Mouse (Mus musculus): Measurements from ENCODE around the gene Sox1. TPM values are rescaled to one million over a fixed set of nuclear protein-coding genes. Genes with fewer than 3 reads are reported as not detected.

Gene Sox1
- total RNA-seq, 2 experiments from 2014 or later: not detected

DNA sequence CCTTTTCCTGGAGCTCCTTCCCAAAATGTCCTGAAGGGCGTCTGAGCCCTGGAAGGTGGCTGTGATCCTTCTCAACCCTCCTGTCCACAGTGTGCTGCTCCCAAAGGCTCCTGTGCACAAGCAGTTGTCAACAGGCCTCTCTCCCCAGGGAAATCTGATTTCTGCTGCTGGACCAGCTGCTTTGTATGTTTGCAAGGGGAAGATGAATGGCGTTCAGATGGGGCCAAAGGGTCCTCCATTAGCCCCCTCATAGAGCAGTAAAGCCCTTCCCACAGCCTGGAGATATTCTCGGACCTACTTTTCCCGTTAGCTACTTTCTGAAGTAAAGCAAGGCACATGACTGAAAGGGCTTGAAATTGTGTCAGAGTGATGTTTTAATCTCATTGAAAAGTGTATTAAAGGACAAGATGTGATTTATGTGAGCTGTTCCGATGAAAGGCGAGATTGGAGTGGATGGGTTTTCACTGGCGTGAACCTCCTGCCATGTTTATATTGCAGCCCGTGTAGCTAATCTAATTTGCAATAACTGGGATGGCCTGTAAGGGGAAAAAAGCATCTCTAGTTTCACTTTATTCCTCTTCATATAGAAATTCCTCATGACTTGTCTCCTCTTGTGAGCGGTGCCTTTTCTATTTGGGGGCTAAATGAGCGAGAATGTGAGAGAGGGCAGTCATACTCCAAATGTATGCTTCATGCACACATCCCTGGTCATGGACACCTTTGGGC is 6.5 kb upstream of the Sox1 start:
- ATAC-seq (replicated peaks; ENCODE audit: poor library complexity): no peak

DNA sequence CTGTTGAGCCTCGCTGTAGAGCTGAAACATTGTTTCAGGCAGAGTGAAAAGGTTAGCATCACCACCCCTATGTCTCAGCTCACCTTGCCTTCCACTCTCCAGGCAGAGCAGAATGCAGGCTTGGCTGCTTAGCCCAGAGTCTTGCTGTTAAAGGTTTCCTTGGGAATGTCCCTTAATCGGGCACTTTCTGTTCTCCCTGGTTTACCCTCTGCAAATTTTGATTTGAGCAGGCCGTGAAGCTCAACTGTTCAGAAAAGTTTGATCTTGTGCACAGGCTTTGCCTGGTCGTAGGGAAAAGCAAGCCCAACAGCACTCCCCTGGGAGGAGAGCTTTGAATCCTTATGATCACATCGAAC is 6.0 kb upstream of the Sox1 start:
- no peak for ATAC-seq (replicated peaks; ENCODE audit: poor library complexity)

DNA sequence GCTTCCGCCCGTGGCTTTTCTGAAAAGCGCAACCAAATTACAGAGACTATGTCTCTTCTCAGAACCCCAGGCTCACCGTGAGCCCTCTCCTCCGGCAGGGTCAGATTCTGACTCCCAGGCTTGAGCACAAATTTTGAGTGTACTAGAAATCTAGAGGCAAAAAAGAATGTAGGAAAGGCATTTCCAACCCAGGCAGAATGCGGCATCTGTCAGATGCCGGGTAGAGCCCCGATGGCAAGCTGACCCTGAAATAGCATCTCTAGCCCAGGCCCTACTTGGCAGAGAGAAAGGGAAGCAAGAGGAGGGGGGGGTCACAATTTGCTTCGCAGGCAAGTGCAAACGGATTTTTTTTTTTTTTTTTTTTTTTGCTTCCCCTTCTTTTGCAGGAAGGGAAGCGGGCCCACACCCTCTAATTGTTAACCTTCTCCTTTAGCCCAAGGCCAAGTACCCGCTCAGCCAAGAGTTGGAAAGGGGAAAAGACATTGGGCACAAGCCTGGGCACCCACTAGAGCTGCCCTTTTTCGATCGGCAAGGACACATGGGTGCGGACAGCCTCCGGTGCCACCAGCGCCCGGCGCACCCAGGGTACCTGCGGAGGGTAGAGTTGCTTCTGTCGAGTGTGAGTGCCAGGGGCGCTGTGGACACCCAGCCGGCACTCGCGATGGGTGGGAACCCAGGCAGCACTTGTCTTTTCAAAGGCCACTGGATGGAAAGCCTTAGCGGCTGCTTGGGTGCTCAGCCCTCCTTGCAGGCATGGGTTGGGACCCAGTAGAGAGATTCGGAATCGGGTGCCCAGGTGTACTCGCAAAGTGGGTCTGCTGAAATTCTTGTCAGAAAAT is 5.1 kb upstream of the Sox1 start:
- ATAC-seq (replicated peaks; ENCODE audit: poor library complexity): no peak

DNA sequence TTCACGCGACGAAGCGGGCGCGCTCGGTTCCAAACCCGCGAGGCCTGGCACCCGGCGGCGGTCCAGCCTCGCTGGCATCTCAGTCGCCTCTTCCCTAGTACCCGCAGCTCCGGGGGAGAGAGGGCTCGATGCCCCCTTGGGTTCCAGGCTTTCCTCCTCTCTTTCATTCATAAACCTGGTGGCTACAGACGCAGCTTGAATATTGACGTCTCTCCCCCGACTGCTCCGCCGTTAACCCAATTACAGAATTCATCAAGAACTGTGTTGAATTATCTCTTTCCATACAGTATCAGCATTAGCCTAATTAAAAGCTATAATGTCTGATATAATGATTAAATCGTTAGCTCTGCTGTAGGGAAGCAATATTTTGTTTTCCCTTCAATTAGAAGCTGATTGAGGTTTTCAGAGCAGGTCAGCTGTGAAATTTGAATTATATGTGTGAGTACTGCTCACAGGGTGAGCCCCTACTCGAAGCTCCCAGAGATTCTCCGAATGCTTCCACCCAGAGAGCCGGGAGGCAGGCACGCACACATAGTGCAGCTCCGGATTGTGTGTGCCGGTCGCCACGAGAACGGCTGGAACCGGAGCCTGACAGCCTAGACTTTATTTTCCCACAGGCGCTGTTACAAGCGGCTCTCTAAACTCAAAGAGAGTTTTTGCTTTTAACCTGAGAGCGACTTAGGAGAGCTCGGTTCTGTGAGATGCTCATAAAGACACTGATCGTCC is 4.3 kb upstream of the Sox1 start:
- no peak for ATAC-seq (replicated peaks; ENCODE audit: poor library complexity)

DNA sequence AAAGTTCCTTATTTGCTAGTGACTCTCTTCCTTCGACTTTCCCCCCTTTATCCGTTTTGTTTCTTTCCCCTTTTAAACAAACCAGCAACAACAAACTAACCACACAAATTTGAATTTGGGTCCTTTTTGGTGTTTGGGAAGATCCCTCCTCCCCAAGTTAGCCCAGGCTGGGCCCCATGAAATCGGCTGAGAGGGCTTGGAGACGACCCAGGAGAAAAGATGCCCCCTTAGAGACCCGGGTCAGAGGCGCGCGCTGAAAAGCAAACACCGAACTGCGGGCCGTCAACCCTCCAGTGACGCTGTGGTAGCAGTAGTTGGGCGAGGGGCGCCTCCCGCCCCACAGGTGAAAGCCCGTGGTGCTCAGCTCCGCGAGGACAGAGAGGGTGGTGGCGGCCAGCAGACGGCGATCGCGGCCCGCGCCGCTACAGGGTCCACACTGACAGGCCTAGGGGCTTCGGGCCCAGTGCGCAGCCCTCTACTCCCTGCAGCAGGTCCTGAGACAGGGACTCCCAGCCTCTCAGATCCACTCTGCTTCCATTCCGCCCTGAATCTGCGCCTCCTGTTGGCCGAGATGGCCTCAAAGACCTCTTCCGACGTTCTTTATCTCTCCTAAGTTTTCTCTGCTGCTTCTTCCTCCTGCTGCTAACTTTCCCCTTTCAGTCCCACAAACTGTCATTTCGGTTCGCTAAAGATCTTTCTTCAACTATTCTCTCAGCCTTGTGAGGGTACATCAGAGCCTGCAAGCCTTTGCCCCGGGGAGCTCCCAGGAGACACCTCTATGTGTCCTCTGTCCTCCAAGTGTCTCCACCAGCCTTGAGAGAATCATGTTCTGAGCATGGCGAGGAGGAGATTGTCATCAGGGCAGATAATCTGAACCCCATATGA is 3.5 kb upstream of the Sox1 start:
- no peak for ATAC-seq (replicated peaks; ENCODE audit: poor library complexity)

DNA sequence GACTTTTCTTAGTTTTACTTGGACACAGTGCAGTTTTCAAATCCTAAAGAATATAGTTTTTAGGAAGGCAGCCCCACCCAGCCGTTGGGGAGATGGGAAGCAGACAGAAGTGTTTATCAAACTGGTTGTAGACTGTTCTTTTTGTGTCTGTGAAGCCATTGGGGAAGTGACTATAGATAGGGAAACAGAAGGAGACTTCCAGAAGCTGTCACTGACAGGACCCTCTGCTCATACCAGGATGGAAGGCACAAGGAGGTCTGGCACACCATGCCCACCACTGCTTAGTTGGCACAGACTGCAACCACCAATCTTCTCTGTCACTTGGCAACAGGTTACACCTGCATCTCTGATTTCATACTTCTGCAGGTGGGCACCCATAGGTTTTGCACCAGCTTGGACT is 2.3 kb upstream of the Sox1 start:
- ATAC-seq (replicated peaks; ENCODE audit: poor library complexity): no peak

DNA sequence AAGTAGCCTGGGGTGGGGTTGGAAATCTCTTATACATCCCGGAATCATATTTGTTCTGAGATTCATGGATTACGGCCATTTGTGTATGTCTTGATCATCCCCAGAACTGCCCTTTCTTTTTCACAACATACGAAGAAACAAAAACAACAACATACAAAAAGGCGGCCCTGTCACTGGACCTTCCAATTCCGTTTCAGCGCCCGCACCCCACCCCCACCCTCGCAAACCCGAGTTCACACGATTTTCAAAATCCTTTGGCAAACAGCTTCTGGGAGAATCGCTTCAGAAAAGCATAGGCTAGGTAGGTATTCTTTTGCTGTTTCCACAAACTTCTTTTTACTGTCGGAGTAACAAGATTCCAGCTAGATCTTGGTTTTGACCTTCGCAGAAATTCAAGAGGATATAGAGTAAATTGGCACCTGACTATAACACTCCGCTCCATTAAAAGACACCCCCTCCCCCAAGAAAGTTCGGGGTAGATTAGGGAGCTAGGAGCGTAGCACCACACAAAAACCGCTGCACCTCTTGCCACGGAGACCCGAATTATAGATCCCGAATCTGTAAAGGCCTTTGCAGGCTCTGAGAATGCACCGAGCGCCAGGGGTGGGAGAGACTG is 602 bp upstream of the Sox1 start:
- no peak for ATAC-seq (replicated peaks; ENCODE audit: poor library complexity)

DNA sequence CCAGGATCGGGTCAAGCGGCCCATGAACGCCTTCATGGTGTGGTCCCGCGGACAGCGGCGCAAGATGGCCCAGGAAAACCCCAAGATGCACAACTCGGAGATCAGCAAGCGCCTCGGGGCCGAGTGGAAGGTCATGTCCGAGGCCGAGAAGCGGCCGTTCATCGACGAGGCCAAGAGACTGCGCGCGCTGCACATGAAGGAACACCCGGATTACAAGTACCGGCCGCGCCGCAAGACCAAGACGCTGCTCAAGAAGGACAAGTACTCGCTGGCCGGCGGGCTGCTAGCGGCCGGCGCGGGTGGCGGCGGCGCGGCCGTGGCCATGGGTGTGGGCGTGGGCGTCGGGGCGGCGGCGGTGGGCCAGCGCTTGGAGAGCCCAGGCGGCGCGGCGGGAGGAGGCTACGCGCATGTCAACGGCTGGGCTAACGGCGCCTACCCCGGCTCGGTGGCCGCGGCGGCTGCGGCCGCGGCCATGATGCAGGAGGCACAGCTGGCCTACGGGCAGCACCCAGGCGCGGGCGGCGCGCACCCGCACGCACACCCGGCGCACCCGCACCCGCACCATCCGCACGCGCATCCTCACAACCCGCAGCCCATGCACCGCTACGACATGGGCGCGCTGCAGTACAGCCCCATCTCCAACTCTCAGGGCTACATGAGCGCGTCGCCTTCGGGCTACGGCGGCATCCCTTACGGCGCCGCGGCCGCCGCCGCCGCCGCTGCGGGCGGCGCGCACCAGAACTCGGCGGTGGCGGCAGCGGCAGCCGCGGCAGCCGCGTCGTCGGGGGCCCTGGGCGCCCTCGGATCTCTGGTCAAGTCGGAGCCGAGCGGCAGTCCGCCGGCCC is 1.6 kb downstream of the Sox1 start:
- ATAC-seq (replicated peaks; ENCODE audit: poor library complexity): no peak

DNA sequence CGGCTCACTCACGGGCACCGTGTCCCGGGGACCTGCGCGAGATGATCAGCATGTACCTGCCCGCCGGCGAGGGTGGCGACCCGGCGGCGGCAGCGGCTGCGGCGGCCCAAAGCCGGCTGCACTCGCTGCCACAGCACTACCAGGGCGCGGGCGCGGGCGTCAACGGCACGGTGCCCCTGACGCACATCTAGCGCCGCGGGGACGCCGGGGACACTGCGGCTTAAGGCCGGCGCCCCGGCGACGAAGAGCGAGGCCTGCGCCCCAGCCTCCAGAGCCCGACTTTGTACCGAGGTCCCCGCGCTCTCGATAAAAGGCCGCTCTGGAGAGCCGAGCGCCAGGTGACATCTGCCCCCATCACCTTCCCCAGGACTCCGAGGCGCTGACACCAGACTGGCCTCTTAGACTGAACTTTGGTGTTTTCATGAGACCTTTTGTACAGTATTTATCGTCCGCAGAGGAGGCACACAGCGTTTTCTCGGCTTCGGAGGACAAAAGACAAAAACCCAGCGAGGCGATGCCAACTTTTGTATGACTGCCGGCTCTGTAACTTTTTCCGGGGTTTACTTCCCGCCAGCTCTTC is 2.3 kb downstream of the Sox1 start:
- ATAC-seq (replicated peaks; ENCODE audit: poor library complexity): no peak

DNA sequence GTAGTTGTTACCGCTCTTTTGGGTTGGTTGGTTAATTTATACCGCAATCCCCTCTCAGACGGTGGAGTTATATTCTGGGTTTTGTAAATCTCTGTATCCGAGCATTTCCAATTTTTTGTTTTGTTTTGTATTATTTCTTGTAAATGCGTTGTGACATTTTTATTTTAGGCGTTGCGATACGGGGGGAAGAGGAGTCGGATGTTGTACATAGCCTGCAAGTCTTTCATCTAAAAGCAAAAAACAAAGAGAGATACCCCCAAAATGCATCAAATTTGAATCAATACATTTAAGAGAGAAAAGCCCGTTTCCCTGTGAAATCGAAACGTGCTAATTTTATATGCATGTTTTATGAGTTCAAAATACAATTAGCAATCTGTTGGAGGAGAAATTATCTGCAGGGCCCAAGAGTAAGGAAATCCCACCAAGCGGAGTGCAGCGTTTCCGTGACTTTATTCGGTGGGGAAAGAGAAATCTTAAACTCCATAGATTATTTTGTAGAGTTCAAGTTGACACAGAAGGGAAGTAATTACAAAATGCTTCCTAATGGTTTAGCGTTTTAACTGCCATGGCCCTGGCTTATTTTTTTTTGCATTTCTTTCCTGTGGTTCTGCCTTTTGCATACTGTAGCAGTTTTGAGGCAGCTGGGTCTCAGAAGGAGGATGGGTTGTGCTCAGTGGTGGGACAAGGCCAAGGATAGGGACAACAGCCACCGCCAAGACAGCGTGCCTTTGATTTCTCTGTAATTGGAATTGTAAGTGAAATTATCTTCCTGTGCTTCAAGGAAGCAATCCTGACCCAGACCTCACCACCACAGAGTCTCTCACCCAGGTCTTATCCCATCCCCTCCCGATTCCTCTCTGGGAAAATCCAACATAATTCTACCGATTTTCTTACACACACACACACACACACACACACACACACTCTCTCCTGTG is 3.2 kb downstream of the Sox1 start:
- ATAC-seq (replicated peaks; ENCODE audit: poor library complexity): no peak

DNA sequence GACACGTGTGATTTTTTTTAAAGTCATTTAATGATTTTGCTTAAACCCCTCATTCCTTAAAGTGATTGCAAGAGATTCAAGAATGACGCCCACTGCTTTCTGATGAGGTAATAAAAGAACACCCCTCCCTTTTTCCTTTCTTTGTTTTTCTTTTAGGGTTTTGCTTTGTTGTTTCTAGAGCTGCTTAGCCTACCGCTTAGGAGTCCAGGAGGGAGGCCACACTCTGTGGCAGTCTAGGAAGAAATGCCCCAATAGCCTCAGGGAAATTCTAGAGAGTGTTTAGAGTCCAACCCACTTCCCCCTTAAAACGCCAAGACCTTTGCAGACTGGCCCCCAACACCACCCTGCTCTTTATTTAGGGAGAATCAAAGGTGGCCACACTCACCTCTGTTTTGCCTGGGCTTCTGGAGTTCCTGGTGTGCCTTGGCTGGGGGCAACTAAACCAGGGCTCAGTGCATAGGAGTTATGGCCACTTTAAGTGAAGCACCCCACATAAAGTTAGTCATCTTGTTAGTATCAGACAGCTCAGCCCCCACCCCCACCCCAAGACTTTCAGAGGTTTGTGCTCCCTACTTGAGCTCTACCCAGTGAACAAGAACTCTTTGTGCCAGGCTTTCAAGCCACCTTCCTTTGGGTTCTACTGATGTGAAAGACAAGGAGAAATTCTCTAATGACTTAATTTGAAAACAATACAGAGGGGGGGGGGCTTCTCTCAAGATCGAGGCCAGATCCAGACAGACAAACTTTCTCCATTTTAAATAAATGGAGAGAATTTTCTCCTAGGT is 4.5 kb downstream of the Sox1 start:
- ATAC-seq (replicated peaks; ENCODE audit: poor library complexity): no peak

DNA sequence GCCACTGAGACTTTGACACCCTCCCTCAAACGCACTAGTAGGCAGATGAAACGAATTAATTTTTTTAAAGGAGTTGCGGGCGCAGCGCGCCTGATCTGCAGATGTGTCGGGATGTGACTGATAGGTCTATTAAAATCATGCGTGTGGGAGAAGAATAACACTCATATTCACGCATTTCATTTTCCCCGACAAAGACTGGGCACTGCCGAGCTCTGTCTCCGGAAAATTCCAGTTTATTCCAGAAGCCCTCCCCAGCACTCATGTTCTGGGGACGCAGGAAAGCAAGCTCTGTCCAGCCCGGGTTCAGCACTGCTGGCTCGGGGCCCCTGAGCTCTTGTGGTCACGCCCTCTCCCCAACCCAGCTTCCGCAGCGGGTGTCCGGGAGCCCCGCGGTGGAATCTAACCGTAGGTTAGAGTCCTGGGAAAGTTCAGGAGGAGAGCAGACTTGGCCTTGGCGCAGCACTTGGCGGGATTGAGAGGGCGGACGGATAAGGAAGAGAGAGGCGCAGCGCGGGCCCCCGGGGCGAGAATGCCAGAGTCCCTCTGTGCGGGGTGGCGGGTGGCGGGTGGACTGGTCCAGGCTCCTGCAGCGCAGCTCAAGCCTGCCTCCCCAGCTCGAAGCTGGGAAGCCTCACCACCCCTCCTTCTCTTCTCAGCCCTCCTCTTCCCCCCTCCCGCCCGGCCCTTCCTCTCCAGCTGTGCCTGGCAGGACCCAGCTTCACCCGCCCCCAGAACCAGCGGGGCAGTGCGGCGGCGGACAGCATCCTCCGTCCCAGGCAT is 5.7 kb downstream of the Sox1 start:
- ATAC-seq (replicated peaks; ENCODE audit: poor library complexity): no peak

DNA sequence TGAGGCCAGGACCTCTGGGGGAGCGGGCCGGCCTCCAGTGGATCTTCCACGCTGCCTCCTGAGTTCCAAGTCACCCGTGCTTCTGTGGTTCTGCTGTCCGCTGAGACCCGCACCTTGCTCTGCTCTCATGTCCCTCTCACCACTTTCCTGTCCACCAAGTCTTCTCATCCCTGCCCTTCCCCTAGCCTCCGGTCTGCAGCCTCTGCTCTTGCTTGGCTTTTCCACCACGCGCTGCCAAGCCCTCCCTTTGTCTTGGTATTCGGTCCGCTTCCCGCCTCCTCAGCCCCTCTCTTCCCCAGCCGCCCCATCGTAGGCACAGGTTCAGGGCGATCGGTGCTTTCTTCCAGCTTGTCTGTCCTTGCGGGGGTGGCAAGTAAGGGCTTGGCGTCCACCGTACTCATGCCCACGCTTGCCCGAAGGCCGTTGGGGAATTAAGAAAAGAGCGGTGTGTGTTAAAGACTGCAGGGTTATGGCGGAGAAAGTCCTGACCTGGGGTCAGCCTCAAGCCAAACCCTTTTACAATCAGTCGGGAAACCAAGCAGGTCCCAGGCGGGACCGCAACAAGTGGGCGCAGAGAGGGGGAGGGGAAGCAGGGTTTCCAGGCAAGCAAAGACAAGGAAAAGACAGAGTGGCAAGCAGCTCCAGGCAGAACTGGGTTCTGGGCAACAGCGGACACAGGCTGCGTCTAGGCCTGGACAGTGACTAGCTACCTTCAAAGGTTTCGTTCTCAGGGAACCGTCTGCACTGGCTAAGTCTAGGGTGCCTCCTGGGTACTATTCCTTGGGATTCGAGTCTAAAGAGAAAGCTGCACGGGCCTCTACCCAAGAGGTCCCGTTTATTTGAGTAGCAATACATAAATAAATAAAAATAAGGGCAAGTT is 6.5 kb downstream of the Sox1 start:
- ATAC-seq (replicated peaks; ENCODE audit: poor library complexity): no peak

DNA sequence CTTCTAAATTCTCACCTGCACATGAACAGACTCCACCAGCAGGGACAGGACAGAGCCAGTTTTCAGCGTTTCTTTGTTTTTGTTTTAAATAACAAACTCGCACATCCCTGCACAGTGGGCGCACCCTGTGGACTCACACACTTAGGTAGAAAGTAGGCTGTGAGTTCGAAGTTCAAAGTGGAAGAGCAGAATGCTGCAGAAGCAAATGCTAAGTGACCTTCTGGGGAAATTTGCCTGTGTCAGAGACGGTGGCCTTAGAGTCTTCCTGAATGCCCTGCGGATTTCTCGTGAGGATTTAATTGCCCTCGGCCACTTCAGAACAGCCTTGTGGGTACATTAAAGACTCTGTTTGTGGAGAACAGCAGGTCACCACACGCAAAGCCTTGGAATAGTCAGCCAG is 7.6 kb downstream of the Sox1 start:
- ATAC-seq (replicated peaks; ENCODE audit: poor library complexity): no peak

DNA sequence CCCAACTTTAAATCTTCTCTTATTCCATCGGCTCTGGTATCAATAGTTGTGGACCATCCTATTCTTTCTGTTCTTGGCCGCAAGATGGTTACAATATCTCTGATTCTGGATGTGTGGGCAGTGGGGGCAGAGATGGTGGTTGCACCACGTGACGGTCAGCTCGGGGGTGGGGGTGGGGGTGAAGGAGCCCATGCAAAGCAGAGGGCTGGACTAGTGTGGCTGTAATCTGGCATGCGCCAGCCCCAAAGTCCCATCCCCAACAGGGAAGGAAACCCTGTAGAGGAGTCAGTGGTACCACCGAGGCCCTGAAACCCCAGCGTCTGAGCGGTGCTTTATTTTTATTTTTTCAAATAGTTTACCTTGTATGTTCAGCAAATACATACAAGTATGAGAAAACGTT is 12.9 kb downstream of the Sox1 start:
- ATAC-seq (replicated peaks; ENCODE audit: poor library complexity): no peak

DNA sequence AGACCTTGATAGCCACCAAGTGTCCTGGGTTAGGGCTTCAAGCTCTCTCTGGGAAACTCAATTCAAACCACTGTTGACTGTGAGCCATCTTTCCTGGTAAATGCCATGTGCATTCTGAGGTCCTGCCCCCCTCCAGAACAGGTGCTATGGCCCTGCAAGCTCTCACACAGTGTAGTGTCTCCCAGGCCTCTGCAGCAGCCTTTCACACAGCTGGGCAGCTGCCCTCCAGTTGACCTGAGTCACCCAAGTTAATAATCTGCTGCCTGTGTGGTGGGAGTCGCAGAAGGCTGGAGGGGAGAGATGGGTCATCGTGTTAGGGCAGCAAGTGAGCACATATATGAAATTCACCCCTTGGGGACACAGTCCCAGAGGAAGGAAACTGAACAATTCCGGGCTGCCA is 14.9 kb downstream of the Sox1 start:
- ATAC-seq (replicated peaks; ENCODE audit: poor library complexity): no peak
